Mouse (Mus musculus): Measurements from ENCODE around the gene Nbdy. TPM values are rescaled to one million over a fixed set of nuclear protein-coding genes. Genes with fewer than 3 reads are reported as not detected.

The Nbdy gene
- polyA plus RNA-seq, 1 experiment from 2014 or later: 108 TPM

Other genes starting within 250 kb of the Nbdy start
- 29.3 and 31.0 TPM in 2 replicates for gene Ubqln2, start 225.4 kb upstream of the Nbdy start, polyA plus RNA-seq (2016; fragmentation: Nextera tagmentation; extraction: Ambion mirVana)
- gene Cypt3, start 165.0 kb upstream of the Nbdy start, polyA plus RNA-seq (2016; fragmentation: Nextera tagmentation; extraction: Ambion mirVana): not detected in 2 replicates
- 8.4 and 10.2 TPM in 2 replicates for gene Kctd12b, start 27.2 kb upstream of the Nbdy start, polyA plus RNA-seq (2016; fragmentation: Nextera tagmentation; extraction: Ambion mirVana)
- gene Spin2c, start 108.6 kb downstream of the Nbdy start, polyA plus RNA-seq (2016; fragmentation: Nextera tagmentation; extraction: Ambion mirVana): 40.7 and 44.2 TPM in 2 replicates